Mouse (Mus musculus) brain, embryonic 14.5 days (tissue): Measurements from ENCODE around the gene Itpripl1.
"Not testable (repeated sequence)": the region's sequence is repeated elsewhere in the genome, so short reads cannot be mapped to it uniquely, and the experiment has no call there.

Source experiments
- CTCF ChIP-seq: fragments of 200-500 bp; IDR thresholded peaks from 2 replicates; pipeline ENCODE4 v1.5.1; 2012; ENCODE audit warnings: inconsistent platforms, mild to moderate bottlenecking, moderate library complexity, borderline replicate concordance; ENCODE audit not compliant: insufficient read depth, insufficient read length; ENCODE audit errors: extremely low read depth
- POLR2A ChIP-seq: fragments of 200-500 bp; IDR thresholded peaks from 2 replicates; pipeline ENCODE4 v1.6.1; 2012; ENCODE audit warnings: mild to moderate bottlenecking, inconsistent platforms, borderline replicate concordance; ENCODE audit not compliant: poor library complexity, insufficient read depth, insufficient read length, severe bottlenecking; ENCODE audit errors: extremely low read depth

DNA sequence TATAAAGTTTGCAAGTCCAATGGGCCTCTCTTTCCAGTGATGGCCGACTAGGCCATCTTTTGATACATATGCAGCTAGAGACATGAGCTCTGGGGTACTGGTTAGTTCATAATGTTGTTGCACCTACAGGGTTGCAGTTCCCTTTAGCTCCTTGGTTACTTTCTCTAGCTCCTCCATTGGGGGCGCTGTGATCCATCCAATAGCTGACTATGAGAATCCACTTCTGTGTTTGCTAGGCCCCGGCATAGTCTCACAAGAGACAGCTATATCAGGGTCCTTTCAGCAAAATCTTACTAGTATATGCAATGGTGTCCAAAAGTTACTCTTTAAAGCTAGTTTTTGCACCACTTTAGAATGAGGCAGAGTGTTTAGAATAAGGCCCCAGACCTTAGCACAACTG, 8.0 kb downstream of the Itpripl1 start:
- not testable (repeated sequence) for TF ChIP-seq CTCF, POLR2A
